Mouse (Mus musculus): Measurements from ENCODE around the gene Hist1h2ai.
A peak's percentile ranks its signal among the peaks of the same experiment; 100 is the strongest.

GRCm38 (mm10) chr13:21753524-21754285, 37.5 kb downstream of the Hist1h2ai start, which contains the start of the genes Hist1h2ak and Hist1h2bn:
- peak; percentile 58; the same call in 1 of the 2 replicates for TF ChIP-seq CTCF (IDR thresholded peaks at IDR 0.05; ENCODE audit: low read depth)
- peak; percentile 75 for TF ChIP-seq EP300 (IDR thresholded peaks at IDR 0.05; ENCODE audit: low read depth)
